Mouse (Mus musculus): ENCODE measurements around the gene Gsn.

- TF ChIP-seq EP300 (IDR thresholded peaks at IDR 0.05) (no peak), CTCF (IDR thresholded peaks at IDR 0.05) (peak; percentile 79)
Observed at GRCm38 (mm10) chr2:35291856-35292255, 35.7 kb downstream of the Gsn start.

All from lung, postnatal 0 days (tissue).